Mouse (Mus musculus): ENCODE data around the gene Trim47.

DNA sequence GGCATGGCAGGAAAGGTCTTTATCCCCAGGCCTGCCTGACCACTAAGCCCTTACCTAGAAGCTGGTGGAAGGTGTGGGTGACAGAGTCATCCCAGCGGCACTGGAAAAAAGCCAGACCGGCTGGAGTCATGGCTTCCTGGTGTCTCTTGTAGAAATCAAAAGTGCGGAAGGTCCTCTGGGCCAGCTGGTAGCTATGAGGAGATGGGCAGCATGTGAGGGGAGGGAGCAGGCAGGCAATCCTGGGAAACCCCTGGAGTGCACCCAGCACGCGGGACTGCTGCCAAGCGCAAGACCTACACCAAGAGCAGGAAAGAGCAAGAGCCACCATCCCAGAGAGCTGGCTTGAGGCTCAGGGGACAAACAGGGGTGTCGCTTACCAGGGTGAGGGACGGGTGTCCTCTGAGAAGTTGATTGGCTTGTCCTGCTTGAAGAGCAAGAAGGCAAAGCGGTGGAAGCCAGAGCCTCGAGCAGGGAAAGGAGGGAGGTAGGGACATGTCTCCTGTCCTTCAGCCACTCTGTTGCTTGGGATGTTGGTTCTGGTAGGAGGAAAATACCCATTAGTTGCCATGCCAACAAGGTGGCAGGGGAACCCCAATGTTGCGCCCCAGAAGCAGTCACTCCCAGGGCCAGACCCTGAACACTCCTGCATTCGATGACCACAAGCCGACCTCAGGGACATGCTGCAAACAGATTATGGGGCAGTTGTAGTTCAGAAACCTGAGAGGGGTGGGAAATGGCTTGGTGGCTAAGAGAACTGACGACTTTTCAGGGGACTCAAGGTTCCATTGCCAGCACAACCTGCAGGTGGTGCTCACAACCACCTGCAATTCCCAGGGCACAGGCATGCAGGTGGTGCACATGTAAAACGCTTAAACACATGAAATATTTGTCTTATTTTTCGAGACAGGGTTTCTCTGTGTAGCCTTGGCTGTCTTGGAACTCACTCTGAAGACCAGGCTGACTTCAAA, 5.6 kb upstream of the Trim47 start:
- TF ChIP-seq USF1 (IDR thresholded peaks at IDR 0.05; ENCODE audit: low read depth) (no peak), POLR2A (IDR thresholded peaks at IDR 0.05; ENCODE audit: insufficient read length, low read depth) (no peak), POLR2AphosphoS2 (IDR thresholded peaks at IDR 0.05; ENCODE audit: insufficient read length, low read depth) (no peak), MAX (IDR thresholded peaks at IDR 0.05; ENCODE audit: low read depth) (no peak)
